Mouse (Mus musculus) cerebellum, adult 11 months (tissue): ENCODE measurements around the gene Spns1.

ENCODE experiments used
- DNase-seq: peaks from one replicate; pipeline ENCODE4 v3.0.0; 2022

Gene Spns1

GRCm38 (mm10) chr7:126368367-126368766 lies 8.9 kb downstream of the Spns1 start:
- no peak for DNase-seq

- DNase-seq: no peak
Observed at GRCm38 (mm10) chr7:126367636-126368035, 9.6 kb downstream of the Spns1 start.

GRCm38 (mm10) chr7:126363038-126363437 lies 14.2 kb downstream of the Spns1 start:
- DNase-seq: no peak

- no peak for DNase-seq
Observed at GRCm38 (mm10) chr7:126359049-126359448, 18.2 kb downstream of the Spns1 start.

- no peak for DNase-seq
Observed at GRCm38 (mm10) chr7:126358413-126358812, 18.8 kb downstream of the Spns1 start.

- DNase-seq: no peak
Observed at GRCm38 (mm10) chr7:126357838-126358237, 19.4 kb downstream of the Spns1 start.

- DNase-seq: no peak
Observed at GRCm38 (mm10) chr7:126356793-126357591, 20.3 kb downstream of the Spns1 start.

- no peak for DNase-seq
Observed at GRCm38 (mm10) chr7:126355847-126356597, 21.2 kb downstream of the Spns1 start.

- no peak for DNase-seq
Observed at GRCm38 (mm10) chr7:126354738-126355614, 22.3 kb downstream of the Spns1 start.

GRCm38 (mm10) chr7:126353994-126354365 lies 23.3 kb downstream of the Spns1 start:
- no peak for DNase-seq

GRCm38 (mm10) chr7:126353251-126353993 lies 23.8 kb downstream of the Spns1 start:
- no peak for DNase-seq

GRCm38 (mm10) chr7:126351419-126351951 lies 25.8 kb downstream of the Spns1 start:
- DNase-seq: no peak

GRCm38 (mm10) chr7:126350748-126351418 lies 26.4 kb downstream of the Spns1 start:
- DNase-seq: no peak

- no peak for DNase-seq
Observed at GRCm38 (mm10) chr7:126348293-126348692, 29.0 kb downstream of the Spns1 start.

GRCm38 (mm10) chr7:126347098-126347497 lies 30.2 kb downstream of the Spns1 start:
- DNase-seq: no peak

GRCm38 (mm10) chr7:126345969-126346368 lies 31.3 kb downstream of the Spns1 start:
- no peak for DNase-seq

- no peak for DNase-seq
Observed at GRCm38 (mm10) chr7:126345557-126345956, 31.7 kb downstream of the Spns1 start.

GRCm38 (mm10) chr7:126340896-126341295 lies 36.4 kb downstream of the Spns1 start:
- DNase-seq: no peak

GRCm38 (mm10) chr7:126340206-126340618 lies 37.0 kb downstream of the Spns1 start:
- no peak for DNase-seq

- DNase-seq: no peak
Observed at GRCm38 (mm10) chr7:126339521-126339971, 37.7 kb downstream of the Spns1 start.

GRCm38 (mm10) chr7:126338906-126339305 lies 38.3 kb downstream of the Spns1 start:
- DNase-seq: no peak
